Mouse (Mus musculus): ENCODE data around the gene Ccdc78. TPM values are rescaled to one million over a fixed set of nuclear protein-coding genes. Genes with fewer than 3 reads are reported as not detected.

Ccdc78 gene
- total RNA-seq, 4 experiments from 2014 or later = 0.37 to 0.84 (median 0.37) TPM; not detected in 1

GRCm38 (mm10) chr17:25810890-25811289 lies 24.5 kb downstream of the Ccdc78 start:
- no peak for DNase-seq (ENCODE audit: low spot score in 2 of 2)

GRCm38 (mm10) chr17:25813471-25813870 lies 27.1 kb downstream of the Ccdc78 start:
- peak; percentile 69 to 89 for DNase-seq (ENCODE audit: low spot score in 2 of 2)

- no peak for DNase-seq (ENCODE audit: low spot score in 2 of 2)
Observed at GRCm38 (mm10) chr17:25817662-25818061, 31.3 kb downstream of the Ccdc78 start.

- DNase-seq (ENCODE audit: low spot score in 2 of 2) = no peak
Observed at GRCm38 (mm10) chr17:25818851-25819780, 32.7 kb downstream of the Ccdc78 start.

GRCm38 (mm10) chr17:25823452-25823851 lies 37.1 kb downstream of the Ccdc78 start, which contains the start of gene Wdr24:
Wdr24 (plus strand) TSS chr17:25823627.
- peak in 1 of 2 experiments; percentile 73 for DNase-seq (ENCODE audit: low spot score in 2 of 2)

- DNase-seq (ENCODE audit: low spot score in 2 of 2) = no peak
Observed at GRCm38 (mm10) chr17:25824362-25825142, 38.2 kb downstream of the Ccdc78 start.

GRCm38 (mm10) chr17:25825311-25825710 lies 38.9 kb downstream of the Ccdc78 start:
- no peak for DNase-seq (ENCODE audit: low spot score in 2 of 2)

- DNase-seq (ENCODE audit: low spot score in 2 of 2) = no peak
Observed at GRCm38 (mm10) chr17:25825984-25826570, 39.7 kb downstream of the Ccdc78 start.

- DNase-seq (ENCODE audit: low spot score in 2 of 2) = no peak
Observed at GRCm38 (mm10) chr17:25827011-25827410, 40.6 kb downstream of the Ccdc78 start.

GRCm38 (mm10) chr17:25827546-25828222 lies 41.3 kb downstream of the Ccdc78 start:
- DNase-seq (ENCODE audit: low spot score in 2 of 2) = no peak

GRCm38 (mm10) chr17:25828223-25828594 lies 41.8 kb downstream of the Ccdc78 start:
- no peak for DNase-seq (ENCODE audit: low spot score in 2 of 2)

GRCm38 (mm10) chr17:25828712-25829557 lies 42.6 kb downstream of the Ccdc78 start, which contains the start of gene Jmjd8:
Jmjd8 (plus strand) TSS chr17:25828867.
- peak in 1 of 2 experiments; percentile 81 for DNase-seq (ENCODE audit: low spot score in 2 of 2)

- DNase-seq (ENCODE audit: low spot score in 2 of 2) = no peak
Observed at GRCm38 (mm10) chr17:25829558-25830017, 43.2 kb downstream of the Ccdc78 start.

- DNase-seq (ENCODE audit: low spot score in 2 of 2) = no peak
Observed at GRCm38 (mm10) chr17:25830200-25830753, 43.9 kb downstream of the Ccdc78 start.

GRCm38 (mm10) chr17:25830806-25831431 lies 44.5 kb downstream of the Ccdc78 start:
- DNase-seq (ENCODE audit: low spot score in 2 of 2) = no peak

GRCm38 (mm10) chr17:25831451-25832281 lies 45.3 kb downstream of the Ccdc78 start:
- no peak for DNase-seq (ENCODE audit: low spot score in 2 of 2)

GRCm38 (mm10) chr17:25832436-25833290 lies 46.3 kb downstream of the Ccdc78 start:
- DNase-seq (ENCODE audit: low spot score in 2 of 2) = peak; percentile 97 to 99

Measured in left cerebral cortex, adult 8-10 months (tissue).